Mouse (Mus musculus): ENCODE results near the gene Rnpepl1. TPM values are rescaled to one million over a fixed set of nuclear protein-coding genes. Genes with fewer than 3 reads are reported as not detected.

The Rnpepl1 gene
- 10 to 100 TPM; 58.2 to 80.9 TPM for total RNA-seq (2021)
- long read RNA-seq, experiment 1, transcript Rnpepl1-201 (11 exons, 3,337 nt), result major isoform, 43 of 59 reads
- long read RNA-seq, experiment 1, partial matches to known transcripts, result 3 of 59 reads
- long read RNA-seq, experiment 1, other reads (novel, unspliced or antisense), result 11 of 59 reads
- long read RNA-seq, experiment 2, transcript Rnpepl1-201 (11 exons, 3,337 nt), result major isoform, 62 of 160 reads
- long read RNA-seq, experiment 2, partial matches to known transcripts, result 64 of 160 reads
- long read RNA-seq, experiment 2, other reads (novel, unspliced or antisense), result 33 of 160 reads

DNA sequence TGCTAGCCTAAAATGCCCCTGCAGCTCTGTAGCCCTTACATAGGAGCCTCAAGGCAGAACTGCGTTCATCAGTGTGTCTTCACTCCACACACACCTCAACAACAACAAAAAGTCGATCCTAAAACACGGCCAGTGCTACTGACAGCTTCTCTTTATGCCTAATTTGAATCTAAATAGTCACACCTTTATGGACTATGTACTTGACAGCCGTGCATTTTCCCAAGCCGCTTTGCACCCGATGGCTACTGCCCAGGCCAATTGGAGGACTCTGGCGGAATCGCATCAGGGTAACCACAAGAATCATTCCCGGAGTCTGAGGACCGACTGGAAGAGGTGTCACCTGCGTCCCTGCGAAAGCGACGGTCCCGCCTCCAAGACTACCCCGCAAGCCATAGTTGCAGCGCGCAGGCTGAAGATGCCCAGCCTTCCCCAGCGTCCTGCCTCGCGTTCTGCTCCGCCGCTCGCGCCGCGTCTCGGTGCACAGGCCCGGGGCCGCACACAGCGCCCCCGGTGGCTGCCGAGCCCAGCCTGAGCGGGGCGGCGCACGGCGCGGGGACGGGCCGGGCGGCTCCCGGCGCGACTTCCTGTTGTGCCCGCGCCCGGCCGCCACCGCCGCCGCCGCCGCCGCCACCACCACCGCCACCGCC, at the start of gene Rnpepl1:
Rnpepl1 (plus strand) TSS at position 545 of the 647 bp plus-strand sequence.
- peak; percentile 77 to 79 for DNase-seq (ENCODE audit: low spot score in 2 of 2)

DNA sequence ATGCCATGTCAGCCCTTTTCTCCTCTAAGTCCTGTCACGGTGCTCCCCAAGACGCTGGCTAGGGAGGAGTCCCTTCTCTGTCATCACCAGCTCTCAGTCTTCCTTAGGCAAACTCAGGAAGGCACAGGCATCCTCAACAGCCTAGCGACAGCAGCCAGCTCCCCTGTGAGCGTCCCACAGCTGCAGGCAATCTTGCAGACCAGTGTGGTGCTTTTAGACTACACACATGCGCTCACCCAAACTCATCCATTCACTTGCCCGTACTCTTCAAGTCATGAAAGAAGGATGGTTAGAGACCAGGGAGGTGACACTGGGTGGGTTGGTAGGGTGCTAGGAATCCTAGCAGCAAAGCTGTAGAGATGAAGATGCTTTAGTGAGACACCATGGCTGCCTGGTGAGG, 49.1 kb upstream of the Rnpepl1 start:
- no peak for DNase-seq (ENCODE audit: low spot score in 2 of 2)

DNA sequence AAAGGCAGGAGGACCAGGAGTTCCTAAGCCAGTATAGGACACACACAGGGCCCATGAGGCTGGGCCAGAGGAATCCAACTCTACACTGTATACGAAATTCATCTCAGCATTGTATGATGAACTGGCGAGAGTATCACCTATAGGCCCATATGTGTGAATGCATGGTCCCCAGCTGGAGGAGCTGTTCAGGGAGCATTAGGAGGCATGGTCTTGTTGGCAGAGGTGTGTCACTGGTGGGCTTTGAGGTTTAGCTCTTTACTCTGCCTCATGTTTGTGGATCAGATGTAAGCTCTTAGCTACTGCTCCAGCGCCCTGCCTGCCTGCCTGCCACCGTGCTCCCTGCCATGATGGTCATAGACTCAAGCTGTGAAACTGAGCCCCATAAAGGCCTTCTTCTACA, 47.3 kb upstream of the Rnpepl1 start:
- no peak for DNase-seq (ENCODE audit: low spot score in 2 of 2)

DNA sequence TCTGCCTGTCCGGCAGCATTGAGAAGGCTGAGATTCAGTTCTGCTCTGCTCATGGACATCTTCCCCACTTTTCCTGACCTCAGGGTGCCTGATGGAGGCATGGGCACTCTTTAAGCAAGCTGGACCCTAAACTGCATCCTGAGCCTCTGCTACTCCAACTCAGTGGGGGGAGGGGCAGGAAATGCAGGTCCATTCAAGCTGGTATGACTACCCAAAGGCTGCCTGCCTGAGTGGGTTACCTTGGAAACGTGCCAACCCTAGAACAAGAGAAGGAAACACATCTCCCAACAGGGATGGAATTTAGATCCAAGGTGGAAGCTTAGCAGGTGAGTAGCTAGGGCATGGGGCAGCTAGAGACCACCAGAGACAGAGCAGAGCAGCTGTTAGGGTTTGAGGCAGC, 44.4 kb upstream of the Rnpepl1 start:
- DNase-seq (ENCODE audit: low spot score in 2 of 2), result no peak

- DNase-seq (ENCODE audit: low spot score in 2 of 2), result no peak
Measured at GRCm38 (mm10) chr1:92869985-92870384, 40.6 kb upstream of the Rnpepl1 start.

- no peak for DNase-seq (ENCODE audit: low spot score in 2 of 2)
Measured at GRCm38 (mm10) chr1:92872666-92873065, 37.9 kb upstream of the Rnpepl1 start.

- no peak for DNase-seq (ENCODE audit: low spot score in 2 of 2)
Measured at GRCm38 (mm10) chr1:92874011-92874410, 36.6 kb upstream of the Rnpepl1 start.

GRCm38 (mm10) chr1:92875360-92876111, 35.0 kb upstream of the Rnpepl1 start:
- DNase-seq (ENCODE audit: low spot score in 2 of 2), result no peak

DNA sequence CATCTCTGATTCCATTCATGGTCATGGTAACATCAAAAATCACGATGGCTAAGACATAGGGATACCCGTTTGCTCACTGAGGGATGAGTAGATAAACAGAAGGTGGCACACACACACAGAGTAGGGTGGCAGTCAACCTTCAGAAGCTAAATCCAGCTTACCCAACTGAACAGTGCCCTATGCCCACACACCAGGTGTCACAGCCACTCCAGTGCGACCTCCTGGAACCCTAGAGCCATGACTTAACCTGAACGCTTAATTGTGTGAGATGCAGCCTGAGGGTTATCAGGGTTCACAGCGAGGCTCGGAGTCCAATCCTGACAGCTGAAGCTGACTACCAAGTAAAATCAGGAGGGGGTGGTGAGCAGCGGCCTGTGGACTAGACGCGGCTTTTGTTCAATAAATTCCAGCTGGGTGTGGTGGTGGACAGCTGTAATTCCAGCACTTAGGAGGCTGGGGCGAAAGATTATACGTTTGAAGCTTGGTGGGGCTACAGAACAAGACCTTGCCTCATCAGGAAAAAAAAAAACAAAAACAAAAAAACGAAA, 33.1 kb upstream of the Rnpepl1 start:
- no peak for DNase-seq (ENCODE audit: low spot score in 2 of 2)

DNA sequence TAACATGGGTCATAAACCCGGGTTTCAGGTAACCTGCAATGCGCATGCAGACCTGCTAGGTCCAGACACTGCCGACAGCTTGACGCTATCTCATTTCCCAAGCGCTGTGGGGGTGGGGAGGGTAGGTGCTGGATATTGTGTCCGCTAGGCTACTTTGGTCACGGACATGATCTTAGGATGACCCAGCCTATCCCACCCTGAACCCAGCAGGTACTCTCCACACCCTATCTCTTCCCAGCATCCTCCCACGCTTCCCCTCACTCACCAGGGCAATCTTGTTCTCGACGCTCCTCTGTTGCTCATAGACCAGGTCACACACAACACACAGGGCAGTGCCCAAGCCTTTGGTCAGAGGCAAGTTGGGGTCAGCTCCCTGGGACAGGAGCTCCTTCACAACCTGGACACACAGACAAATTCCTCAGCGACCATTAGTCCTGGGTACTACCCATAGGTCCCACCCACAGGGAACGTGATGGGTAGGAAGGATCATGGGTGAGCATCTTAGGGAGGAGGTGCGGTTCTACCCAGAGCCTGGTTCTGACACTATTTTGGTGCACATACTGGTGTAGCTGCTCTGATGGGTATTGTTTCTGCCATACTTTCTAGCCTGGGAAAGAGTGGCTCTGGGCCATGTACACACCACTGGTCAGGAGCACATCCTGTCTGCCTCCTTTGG, 32.4 kb upstream of the Rnpepl1 start:
- no peak for DNase-seq (ENCODE audit: low spot score in 2 of 2)

DNA sequence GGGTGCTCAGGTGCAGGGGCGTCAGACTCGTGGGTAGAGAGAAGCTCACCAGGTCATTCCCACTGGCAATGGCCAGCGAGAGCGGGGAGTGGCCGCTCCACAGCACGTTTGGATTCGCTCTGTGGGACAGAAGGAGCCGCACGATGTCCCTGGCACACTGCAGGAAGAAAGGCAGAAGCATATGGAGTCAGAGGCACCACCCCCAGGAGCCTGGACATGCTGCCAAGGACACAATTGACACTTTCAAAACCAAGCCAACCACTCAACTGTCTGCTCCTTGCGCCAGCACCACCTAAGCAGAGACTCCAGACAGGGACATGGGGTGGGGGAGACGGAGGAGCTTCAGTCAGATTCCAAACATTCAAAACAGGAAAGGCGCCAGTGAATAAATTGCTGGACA, 31.3 kb upstream of the Rnpepl1 start:
- DNase-seq (ENCODE audit: low spot score in 2 of 2), result no peak

DNA sequence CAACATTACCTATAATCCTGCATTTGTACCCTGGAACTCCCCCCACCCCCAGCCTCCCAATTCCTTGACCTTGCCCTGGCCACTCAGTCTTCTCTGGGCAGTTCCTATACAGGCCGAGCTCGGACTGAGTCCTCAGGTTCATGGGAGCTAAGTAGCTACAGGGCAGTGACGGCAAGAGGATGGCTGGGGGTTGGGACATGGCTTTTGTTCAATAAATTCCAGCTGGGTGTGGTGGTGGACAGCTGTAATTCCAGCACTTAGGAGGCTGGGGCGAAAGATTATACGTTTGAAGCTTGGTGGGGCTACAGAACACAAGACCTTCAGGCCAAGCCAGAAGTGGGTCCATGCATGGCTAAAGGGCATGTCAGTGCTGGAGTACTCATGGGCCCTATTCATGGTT, 30.5 kb upstream of the Rnpepl1 start:
- DNase-seq (ENCODE audit: low spot score in 2 of 2), result no peak

GRCm38 (mm10) chr1:92881982-92882381, 28.6 kb upstream of the Rnpepl1 start:
- no peak for DNase-seq (ENCODE audit: low spot score in 2 of 2)

DNA sequence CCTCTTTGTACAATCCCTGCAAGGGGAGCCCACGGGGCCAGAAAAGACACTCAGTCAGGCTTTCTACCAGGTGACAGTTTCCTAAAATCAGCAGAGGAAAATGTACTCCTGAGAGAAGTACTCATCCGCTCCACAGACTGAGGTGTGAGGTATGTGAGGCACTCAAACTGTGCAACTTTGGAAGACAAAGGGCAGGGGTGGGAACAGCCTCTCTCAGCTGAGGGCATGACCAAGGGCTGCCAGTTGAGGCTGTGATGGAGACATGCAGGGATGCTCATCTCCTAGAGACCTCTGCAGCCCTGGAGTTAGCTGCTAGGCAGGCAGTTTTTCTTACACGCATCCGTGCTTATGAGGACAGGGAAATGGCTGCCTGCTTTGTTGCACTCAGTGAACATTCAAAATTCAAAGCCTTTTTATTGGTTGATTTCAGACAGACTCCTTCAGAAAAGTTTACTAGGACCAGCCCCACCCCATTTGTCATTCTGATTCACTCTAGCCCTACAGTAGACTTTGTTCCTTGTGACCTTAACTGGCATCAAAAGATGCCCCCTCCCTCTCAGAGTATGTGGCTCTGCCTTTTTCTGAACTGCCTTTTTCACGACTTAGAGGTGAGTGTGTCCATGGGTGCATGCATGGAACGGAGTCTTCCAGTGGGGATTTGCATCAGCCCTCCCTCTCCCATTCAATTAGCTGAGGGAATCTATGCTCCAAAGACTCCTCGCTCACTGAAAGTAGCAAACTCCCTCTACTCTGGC, 21.5 kb upstream of the Rnpepl1 start:
- no peak for DNase-seq (ENCODE audit: low spot score in 2 of 2)

GRCm38 (mm10) chr1:92892791-92893190, 17.8 kb upstream of the Rnpepl1 start:
- DNase-seq (ENCODE audit: low spot score in 2 of 2), result no peak

GRCm38 (mm10) chr1:92893896-92894295, 16.7 kb upstream of the Rnpepl1 start:
- DNase-seq (ENCODE audit: low spot score in 2 of 2), result no peak

DNA sequence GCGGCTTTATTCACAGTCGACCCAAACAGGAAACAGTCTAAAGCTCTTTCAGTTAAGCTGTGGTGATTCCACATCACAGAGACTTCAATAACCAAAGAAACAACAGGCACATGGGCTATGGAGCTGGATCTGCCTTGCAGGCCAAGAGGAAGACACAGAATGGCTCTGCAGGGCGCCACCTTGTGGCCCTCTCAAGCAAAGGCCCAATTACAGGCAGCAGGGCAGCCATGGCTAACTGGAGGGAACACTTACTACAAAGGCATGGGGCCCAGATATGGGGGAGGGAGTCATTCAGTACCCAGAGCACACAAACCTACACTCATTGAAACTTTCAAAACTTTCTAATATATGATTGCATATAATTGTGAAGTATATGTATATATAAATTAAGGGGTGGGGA, 15.5 kb upstream of the Rnpepl1 start:
- DNase-seq (ENCODE audit: low spot score in 2 of 2), result peak; percentile 62 to 68

- peak; percentile 42 to 47 for DNase-seq (ENCODE audit: low spot score in 2 of 2)
Measured at GRCm38 (mm10) chr1:92902786-92903185, 7.8 kb upstream of the Rnpepl1 start, which contains the start of gene Ankmy1. Gene Ankmy1, minus strand, starts transcription at chr1:92902906.

GRCm38 (mm10) chr1:92903627-92904026, 7.0 kb upstream of the Rnpepl1 start:
- DNase-seq (ENCODE audit: low spot score in 2 of 2), result no peak

DNA sequence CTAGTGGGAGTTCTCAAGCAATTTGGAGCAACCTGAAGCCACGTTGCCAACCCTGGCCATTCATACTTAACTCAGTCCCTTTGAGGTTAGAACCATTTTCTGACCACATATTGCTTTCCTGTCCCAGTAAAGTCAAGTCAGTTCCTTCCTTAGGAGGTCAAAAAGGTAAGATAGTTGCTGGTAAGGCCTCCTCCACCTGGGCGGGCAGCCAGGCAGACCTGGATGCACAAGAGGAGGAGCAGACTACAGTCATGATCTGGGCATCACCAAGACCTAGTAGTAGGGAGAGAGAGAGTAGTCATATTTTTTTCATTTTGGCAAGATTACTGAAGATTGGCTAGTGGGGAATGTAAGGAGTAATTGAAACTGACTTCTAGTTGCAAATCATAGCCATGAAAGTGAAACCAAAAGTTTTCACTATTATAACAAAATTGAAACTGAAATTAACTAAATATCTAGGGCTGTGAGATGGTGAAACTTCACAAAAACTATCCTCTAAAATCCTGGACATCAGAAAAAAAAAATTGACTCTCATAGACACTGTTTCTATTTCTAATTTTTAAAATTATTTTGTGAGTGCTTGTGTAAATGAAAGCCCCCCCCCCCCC, 4.8 kb upstream of the Rnpepl1 start:
- no peak for DNase-seq (ENCODE audit: low spot score in 2 of 2)

Measured in adrenal gland, adult 18-20 months (tissue).